Mouse (Mus musculus) left cerebral cortex, adult 18-20 months (tissue): ENCODE measurements around the gene Cldn34b4. TPM values are rescaled to one million over a fixed set of nuclear protein-coding genes. Genes with fewer than 3 reads are reported as not detected.

ENCODE experiments used
- DNase-seq, 2 experiments: peaks; one replicate each; pipeline ENCODE4 v3.0.0; 2021 to 2022; ENCODE audit warnings: low spot score in 2 of 2, mixed read lengths in 1 of 2
- long read RNA-seq, 2 experiments: library from polyadenylated mRNA; stranded (forward); transcript quantifications; one replicate each; pipeline ENCODE4 v2.0.0; 2021
- total RNA-seq, 2 experiments: library from RNA; stranded (reverse); gene quantifications; 2 replicates each; pipeline ENCODE4 v1.2.3; 2021

The Cldn34b4 gene
- not detected for total RNA-seq
- long read RNA-seq, experiment 1: 0 reads
- long read RNA-seq, experiment 2: 0 reads

DNA sequence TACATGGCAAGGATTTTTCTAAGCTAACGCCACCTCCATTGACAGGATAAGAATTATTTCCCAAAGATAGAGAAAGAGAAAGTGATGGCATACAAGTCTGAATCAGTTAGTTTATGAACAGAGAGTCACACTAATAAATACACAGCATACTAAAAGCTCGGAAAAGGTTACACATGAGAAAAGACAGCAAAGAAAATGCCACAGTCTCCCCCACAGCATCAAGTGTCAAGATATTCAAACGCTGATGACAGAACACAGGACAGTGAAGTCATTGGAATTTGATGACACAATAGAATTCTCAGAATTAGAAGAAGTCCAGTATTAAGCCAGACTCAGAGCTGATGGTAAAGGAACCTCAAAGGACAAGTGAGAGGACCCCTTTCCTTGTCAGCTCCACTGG is at the start of gene Cldn34b4:
TSS of gene Cldn34b4 (plus strand) at position 301 of the 400 bp plus-strand sequence.
- DNase-seq: no peak

Other genes with a start within 250 kb of the Cldn34b4 start
- gene Cldn34b3, start 129.0 kb upstream of the Cldn34b4 start, total RNA-seq: not detected
- not detected for gene Cldn34d, start 209.6 kb downstream of the Cldn34b4 start, total RNA-seq